Mouse (Mus musculus) intestine, embryonic 15.5 days (tissue): ENCODE data around the gene Tacc2. TPM values are rescaled to one million over a fixed set of nuclear protein-coding genes. Genes with fewer than 3 reads are reported as not detected.

Experiments used
- ATAC-seq: fragments of 200-750 bp; cut with Nextera tagmentation; 2 replicates; pipeline ENCODE4 v1.8.0; 2017; ENCODE audit warnings: moderate TSS enrichment, moderate library complexity
- H3K27ac ChIP-seq: fragments of 300-500 bp; sonication (generic); 2 replicates; pipeline ENCODE4 v1.5.1; 2015; ENCODE audit warnings: mild to moderate bottlenecking, inconsistent platforms
- H3K27me3 ChIP-seq: fragments of 300-500 bp; sonication (generic); replicated peaks from 2 replicates; pipeline ENCODE4 v1.6.1; 2015; ENCODE audit warnings: inconsistent platforms
- H3K36me3 ChIP-seq: fragments of 300-500 bp; sonication (generic); 2 replicates; pipeline ENCODE4 v1.6.1; 2015; ENCODE audit warnings: inconsistent platforms
- H3K4me1 ChIP-seq: fragments of 300-500 bp; sonication (generic); replicated peaks from 2 replicates; pipeline ENCODE4 v1.6.1; 2015; ENCODE audit warnings: inconsistent platforms
- H3K4me2 ChIP-seq: fragments of 300-500 bp; sonication (generic); replicated peaks from 2 replicates; pipeline ENCODE4 v1.6.1; 2015; ENCODE audit warnings: mild to moderate bottlenecking, inconsistent platforms
- H3K4me3 ChIP-seq: fragments of 300-500 bp; sonication (generic); replicated peaks from 2 replicates; pipeline ENCODE4 v1.5.1; 2015; ENCODE audit warnings: inconsistent platforms
- H3K9ac ChIP-seq: fragments of 300-500 bp; sonication (generic); 2 replicates; pipeline ENCODE4 v1.6.1; 2015; ENCODE audit warnings: inconsistent platforms
- H3K9me3 ChIP-seq: fragments of 300-500 bp; sonication (generic); 2 replicates; pipeline ENCODE4 v1.6.1; 2016; ENCODE audit warnings: inconsistent platforms
- WGBS: fragments of 180-500 bp; shearing (Covaris S2); methylation state at CpG from one replicate; pipeline ENCODE4 v1.1.7; 2015; 5-methylcytosine and 5-hydroxymethylcytosine counted together
- polyA plus RNA-seq: library from polyadenylated mRNA; unstranded; fragments of >200 nt; fragmentation: Nextera tagmentation; extraction: Ambion mirVana; gene quantifications from 2 replicates; pipeline ENCODE4 v1.2.1, GENCODE M21; 2015

The Tacc2 gene
- polyA plus RNA-seq, 1 experiment from 2014 or later = 27.8 TPM

DNA sequence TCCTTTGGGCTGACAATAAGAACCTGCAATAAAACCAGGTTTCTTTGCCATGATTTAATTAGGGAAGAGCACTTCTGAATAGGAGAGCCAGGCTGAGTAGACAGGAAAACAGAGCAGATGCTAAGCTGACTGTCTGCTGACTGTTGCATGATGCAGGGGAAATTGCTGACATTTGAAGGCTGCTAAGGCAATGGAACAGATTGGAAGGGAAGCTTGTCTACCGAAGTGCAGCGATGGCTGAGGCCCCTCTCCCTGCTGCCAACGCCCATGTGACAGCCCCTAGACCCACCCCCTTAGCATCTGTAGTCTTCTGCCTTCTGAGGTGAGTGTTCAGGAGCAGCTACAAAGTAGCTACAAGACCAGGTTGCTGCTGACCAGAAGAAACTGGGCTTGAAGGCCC is 148.9 kb downstream of the Tacc2 start:
- Histone ChIP-seq H3K27me3 (no peaks in the 10 kb centered on the region), H3K4me2 (no peak overlapping the region), H3K36me3 (0 out of 2 replicates have a peak, but pooled peaks cover 3% of the 10 kb centered on the region), H3K9me3 (no peaks in the 10 kb centered on the region), H3K4me1 (peaks cover 12% of the 10 kb centered on the region), H3K27ac (peak overlapping the region; percentile 33; the same call in 1 of the 2 replicates), H3K4me3 (no peak overlapping the region), H3K9ac (no peak overlapping the region)
- 63% methylated on average over 3 of the region's 3 CpGs for WGBS
- no peak for ATAC-seq

DNA sequence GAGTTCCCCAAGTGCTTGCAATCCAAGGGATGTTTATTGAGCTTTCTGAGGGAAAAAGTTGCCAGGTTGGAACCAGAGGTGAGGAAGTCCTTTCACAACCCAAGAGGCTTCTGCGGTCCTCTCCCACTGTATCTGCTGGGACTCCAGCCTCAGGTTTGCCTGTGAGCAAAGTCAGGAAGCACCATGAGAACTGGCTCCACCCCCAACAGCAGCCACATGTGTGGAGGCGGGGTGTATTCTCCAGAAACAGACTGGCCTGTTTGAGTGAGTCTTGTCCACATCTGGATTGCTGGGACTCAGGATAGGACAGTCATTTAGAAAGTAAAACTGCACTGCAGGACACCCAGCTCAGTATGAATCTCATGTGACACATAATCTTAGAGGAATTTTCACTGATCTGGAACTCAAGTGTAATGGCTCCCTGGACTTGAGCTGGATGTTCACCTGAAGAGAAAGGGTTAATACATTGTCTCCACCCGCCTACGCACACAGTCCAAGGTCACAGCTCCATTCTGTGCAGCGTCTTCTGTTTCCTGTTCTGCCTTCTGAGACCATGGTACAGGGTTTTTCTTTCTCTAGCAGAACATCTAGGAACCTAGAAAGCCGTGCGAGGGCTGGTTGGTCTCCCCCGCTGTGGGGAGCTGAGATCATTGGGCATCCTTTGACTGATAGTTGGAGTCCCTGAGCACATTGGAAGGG is 149.6 kb downstream of the Tacc2 start:
- peak overlapping the region; percentile 81 for H3K27ac ChIP-seq
- 0 out of 2 replicates have a peak overlapping the region, but pooled peaks have one; percentile 9 for H3K4me3 ChIP-seq
- 0 out of 2 replicates have a peak, but pooled peaks cover 3% of the 10 kb centered on the region for H3K36me3 ChIP-seq
- H3K4me2 ChIP-seq = peak overlapping the region; percentile 36
- peaks cover 12% of the 10 kb centered on the region for H3K4me1 ChIP-seq
- H3K9ac ChIP-seq = no peak overlapping the region
- 44% methylated on average over 8 of the region's 8 CpGs for WGBS
- peak; percentile 80 for ATAC-seq
- H3K9me3 ChIP-seq = no peaks in the 10 kb centered on the region
- H3K27me3 ChIP-seq = no peaks in the 10 kb centered on the region

DNA sequence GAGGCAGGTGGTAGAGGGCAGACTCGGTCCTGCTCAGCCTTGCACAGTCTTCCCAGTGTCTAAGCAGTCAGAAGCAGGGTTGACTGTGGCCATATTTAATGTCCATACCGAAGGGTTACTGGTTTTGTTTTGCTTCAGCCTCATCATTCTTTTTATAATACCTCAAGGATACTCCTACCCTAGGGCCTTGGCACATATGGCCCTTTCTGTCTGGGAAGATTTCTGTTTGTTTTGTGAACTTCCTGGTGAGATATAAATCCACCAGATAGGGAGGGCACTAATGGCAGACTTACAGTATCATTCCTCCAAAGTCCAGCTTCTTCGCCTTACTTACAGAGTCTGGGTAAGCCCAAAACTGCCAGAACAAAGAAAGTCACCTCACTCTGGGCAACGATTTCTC is 150.3 kb downstream of the Tacc2 start:
- H3K4me2 ChIP-seq = peak overlapping the region; percentile 36
- H3K4me3 ChIP-seq = 0 out of 2 replicates have a peak overlapping the region, but pooled peaks have one; percentile 9
- H3K9ac ChIP-seq = no peak overlapping the region
- no peaks in the 10 kb centered on the region for H3K27me3 ChIP-seq
- H3K9me3 ChIP-seq = no peaks in the 10 kb centered on the region
- peaks cover 12% of the 10 kb centered on the region for H3K4me1 ChIP-seq
- 0 out of 2 replicates have a peak, but pooled peaks cover 3% of the 10 kb centered on the region for H3K36me3 ChIP-seq
- peak overlapping the region; percentile 81 for H3K27ac ChIP-seq
- peak; percentile 67 for ATAC-seq
- 73% methylated on average over 4 of the region's 4 CpGs for WGBS

DNA sequence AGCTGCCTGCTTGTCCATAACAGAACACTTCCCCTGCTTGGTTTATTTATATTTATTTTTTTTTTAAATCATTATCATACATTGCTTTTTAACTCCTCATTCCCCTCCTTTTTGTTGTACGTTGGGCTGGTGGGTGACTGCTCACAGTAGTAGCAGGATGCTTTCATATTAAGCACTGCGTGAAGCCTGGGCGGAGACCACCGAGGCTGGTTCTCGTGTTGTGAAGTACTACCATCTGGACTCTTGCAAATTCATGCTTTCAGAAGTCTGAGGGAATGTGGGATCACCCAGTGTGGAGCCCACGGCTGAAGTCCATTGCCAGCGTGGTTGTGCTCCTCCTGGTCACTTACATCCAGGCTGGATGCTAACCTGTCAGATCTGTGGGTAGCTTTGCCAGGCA is 154.6 kb downstream of the Tacc2 start:
- peaks cover 5% of the 10 kb centered on the region for H3K4me1 ChIP-seq
- no peak overlapping the region for H3K27ac ChIP-seq
- H3K4me2 ChIP-seq = no peak overlapping the region
- 75% methylated on average over 7 of the region's 7 CpGs for whole genome bisulfite sequencing
- H3K9ac ChIP-seq = no peak overlapping the region
- ATAC-seq = no peak
- no peaks in the 10 kb centered on the region for H3K27me3 ChIP-seq
- H3K9me3 ChIP-seq = no peaks in the 10 kb centered on the region
- H3K4me3 ChIP-seq = no peak overlapping the region
- H3K36me3 ChIP-seq = peaks cover 12% of the 10 kb centered on the region; the same call in 1 of the 2 replicates

DNA sequence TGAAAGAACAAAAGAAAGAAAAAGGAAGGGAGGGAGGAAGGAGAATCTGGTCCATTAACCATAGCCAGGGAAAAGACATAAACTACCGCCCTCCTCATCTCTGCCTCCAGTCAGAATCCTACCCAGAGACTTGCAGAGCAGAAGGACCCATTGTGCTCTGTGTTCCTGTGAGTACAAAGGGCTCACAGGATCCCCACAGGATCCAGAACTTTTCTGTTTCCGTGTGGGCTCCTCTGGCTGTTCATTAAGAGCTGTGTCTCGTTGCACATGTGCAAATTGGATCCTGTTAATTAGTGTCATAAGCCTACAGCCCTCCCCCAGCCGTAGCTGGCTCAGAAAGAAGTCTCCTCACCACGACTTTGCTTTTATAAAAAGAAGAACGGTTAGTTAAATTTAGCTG is 155.7 kb downstream of the Tacc2 start:
- 77% methylated on average over 6 of the region's 6 CpGs for WGBS
- no peaks in the 10 kb centered on the region for H3K27me3 ChIP-seq
- no peak for ATAC-seq
- H3K4me1 ChIP-seq = no peaks in the 10 kb centered on the region
- peaks cover 12% of the 10 kb centered on the region; the same call in 1 of the 2 replicates for H3K36me3 ChIP-seq
- no peak overlapping the region for H3K4me2 ChIP-seq
- H3K4me3 ChIP-seq = no peak overlapping the region
- no peak overlapping the region for H3K9ac ChIP-seq
- no peak overlapping the region for H3K27ac ChIP-seq
- no peaks in the 10 kb centered on the region for H3K9me3 ChIP-seq

DNA sequence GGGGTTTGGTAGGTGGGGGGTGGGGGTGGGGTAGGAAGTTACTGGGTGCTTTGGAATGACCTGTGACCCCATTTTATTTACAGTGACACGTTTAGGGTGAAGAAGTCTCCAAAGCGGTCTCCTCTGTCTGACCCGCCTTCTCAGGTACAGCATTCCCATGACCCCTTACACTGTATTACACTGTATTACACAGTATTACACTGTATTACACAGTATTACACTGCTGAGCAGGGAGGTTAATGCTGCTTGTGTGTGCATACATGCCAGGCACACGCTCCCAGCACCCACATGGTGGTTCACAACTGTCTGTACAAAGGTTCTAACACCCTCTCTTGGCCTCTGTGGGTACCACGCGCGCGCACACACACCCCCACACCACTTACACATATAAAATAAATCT is 156.2 kb downstream of the Tacc2 start:
- no peak overlapping the region for H3K4me3 ChIP-seq
- ATAC-seq = no peak
- H3K9ac ChIP-seq = no peak overlapping the region
- H3K4me1 ChIP-seq = no peaks in the 10 kb centered on the region
- H3K36me3 ChIP-seq = peaks cover 12% of the 10 kb centered on the region; the same call in 1 of the 2 replicates
- H3K27me3 ChIP-seq = no peaks in the 10 kb centered on the region
- no peak overlapping the region for H3K27ac ChIP-seq
- no peak overlapping the region for H3K4me2 ChIP-seq
- WGBS = 90% methylated on average over 8 of the region's 8 CpGs
- H3K9me3 ChIP-seq = no peaks in the 10 kb centered on the region

DNA sequence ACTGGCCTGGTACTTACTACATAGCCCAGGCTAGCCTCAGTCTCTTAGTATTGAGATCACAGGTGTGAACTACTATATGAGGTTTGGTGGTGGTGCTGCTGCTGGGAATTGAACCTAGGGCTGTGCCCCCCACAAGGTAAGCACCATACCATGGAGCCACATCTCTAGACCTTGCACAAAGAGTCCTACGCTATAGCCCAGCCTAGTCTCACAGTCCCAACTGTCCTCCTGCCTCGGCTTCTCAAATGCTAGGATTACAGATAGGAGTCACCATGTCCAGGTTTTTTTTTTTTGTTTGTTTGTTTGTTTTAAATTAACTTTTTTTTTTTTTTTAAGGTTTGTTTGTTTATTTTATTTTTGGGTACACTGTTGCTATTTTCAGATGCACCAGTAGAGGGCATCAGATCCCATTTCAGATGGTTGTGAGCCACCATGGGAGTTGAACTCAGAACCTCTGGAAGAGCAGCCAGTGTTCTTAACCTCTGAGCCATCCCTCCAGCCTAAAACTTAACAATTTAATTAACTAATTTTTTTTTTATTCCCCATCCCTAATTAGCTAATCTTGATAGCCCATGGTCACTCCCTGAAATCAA is 157.1 kb downstream of the Tacc2 start:
- Histone ChIP-seq H3K9me3 (no peaks in the 10 kb centered on the region), H3K4me1 (no peaks in the 10 kb centered on the region), H3K36me3 (peaks cover 15% of the 10 kb centered on the region; the same call in 1 of the 2 replicates), H3K4me2 (no peak overlapping the region), H3K27me3 (no peaks in the 10 kb centered on the region), H3K4me3 (no peak overlapping the region), H3K9ac (no peak overlapping the region), H3K27ac (no peak overlapping the region)
- 98% methylated on average over 2 of the region's 2 CpGs for WGBS
- ATAC-seq = no peak

DNA sequence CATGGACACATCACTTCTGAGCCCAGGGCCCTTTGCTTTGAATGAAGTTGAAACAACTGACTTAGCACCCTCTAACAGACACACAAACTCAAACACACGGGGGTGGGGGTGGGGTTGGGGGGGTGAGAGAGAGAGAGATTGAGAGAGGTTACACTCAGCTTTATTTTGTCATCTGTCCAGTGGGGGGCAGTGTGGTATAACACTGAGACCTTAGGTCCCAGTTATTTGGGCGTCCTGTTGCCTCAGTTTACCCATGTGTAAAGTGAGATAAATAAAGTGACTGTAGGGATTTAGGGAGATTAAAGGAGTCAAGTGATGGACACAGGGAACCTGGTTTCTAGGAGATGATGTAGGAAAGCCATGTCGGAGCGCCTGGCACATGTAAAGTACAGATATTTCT is 163.9 kb downstream of the Tacc2 start:
- Histone ChIP-seq H3K27me3 (no peaks in the 10 kb centered on the region), H3K9me3 (no peaks in the 10 kb centered on the region), H3K4me3 (no peak overlapping the region), H3K36me3 (peaks cover 32% of the 10 kb centered on the region), H3K4me1 (no peaks in the 10 kb centered on the region), H3K4me2 (no peak overlapping the region), H3K27ac (no peak overlapping the region), H3K9ac (no peak overlapping the region)
- ATAC-seq = no peak
- 78% methylated on average over 4 of the region's 4 CpGs for WGBS

DNA sequence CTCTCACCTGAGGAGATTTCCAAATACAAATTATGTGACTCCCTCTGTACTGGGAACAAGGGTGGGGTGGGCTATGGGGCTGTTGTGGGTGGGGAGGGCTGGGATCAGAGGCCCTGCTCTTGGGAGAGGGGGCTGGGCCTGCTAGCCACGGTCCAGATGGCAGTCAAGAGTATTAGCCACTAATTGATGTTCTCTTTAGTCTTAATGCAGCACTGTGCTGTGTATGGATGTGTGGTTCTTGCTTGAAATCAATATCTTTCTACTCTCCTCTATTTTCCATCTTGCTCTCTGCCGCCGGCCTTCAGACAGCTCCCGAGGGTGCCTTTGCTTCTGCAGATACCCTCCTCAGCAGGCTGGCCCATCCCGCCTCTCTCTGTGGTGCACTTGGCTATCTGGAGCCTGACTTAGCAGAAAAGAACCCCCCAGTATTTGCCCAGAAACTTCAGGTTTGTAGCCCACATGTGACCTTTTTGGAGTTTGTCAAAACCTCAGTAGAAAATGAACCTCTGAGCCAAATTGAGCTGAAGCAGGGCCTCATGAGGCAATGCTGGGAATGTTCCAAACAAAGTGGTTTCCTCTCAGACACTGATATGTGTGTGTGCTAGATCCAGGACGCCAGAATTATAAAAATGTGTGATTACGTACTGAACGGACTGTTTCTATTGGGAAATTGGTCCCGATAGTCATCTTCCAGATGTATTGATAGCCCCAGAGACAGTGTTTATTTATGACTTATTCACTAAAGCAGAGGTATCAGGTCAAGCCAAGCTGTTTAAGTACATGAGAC is 166.2 kb downstream of the Tacc2 start:
- WGBS = 87% methylated on average over 9 of the region's 9 CpGs
- Histone ChIP-seq H3K27ac (no peak overlapping the region), H3K9ac (no peak overlapping the region), H3K4me1 (no peaks in the 10 kb centered on the region), H3K4me2 (no peak overlapping the region), H3K9me3 (no peaks in the 10 kb centered on the region), H3K4me3 (no peak overlapping the region), H3K36me3 (peaks cover 36% of the 10 kb centered on the region), H3K27me3 (no peaks in the 10 kb centered on the region)
- no peak for ATAC-seq

DNA sequence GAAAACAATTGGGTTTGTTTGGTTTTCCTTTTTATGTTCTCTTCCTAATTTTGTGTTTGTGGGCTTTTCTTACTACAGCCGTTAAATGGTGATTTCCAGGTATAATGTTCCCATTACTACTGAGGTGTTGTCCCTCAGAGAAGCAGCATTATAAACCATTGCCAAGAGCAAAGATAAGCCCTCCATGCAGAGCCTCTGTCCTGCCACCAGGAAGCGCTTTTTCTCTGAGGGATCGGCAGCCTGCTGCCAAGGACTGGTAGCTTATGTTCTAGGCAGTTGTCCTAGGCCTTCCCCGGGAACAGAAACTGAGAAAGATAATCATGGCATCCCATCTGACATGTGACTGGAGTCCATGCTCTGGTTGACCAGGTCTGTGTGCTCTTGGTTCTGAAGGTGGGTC is 171.9 kb downstream of the Tacc2 start:
- 94% methylated on average over 4 of the region's 4 CpGs for WGBS
- H3K9me3 ChIP-seq = no peaks in the 10 kb centered on the region
- H3K9ac ChIP-seq = no peak overlapping the region
- H3K27ac ChIP-seq = no peak overlapping the region
- no peak overlapping the region for H3K4me2 ChIP-seq
- no peak overlapping the region for H3K4me3 ChIP-seq
- no peak for ATAC-seq
- H3K36me3 ChIP-seq = peaks cover 18% of the 10 kb centered on the region
- no peaks in the 10 kb centered on the region; the same call in 1 of the 2 replicates for H3K4me1 ChIP-seq
- H3K27me3 ChIP-seq = no peaks in the 10 kb centered on the region

DNA sequence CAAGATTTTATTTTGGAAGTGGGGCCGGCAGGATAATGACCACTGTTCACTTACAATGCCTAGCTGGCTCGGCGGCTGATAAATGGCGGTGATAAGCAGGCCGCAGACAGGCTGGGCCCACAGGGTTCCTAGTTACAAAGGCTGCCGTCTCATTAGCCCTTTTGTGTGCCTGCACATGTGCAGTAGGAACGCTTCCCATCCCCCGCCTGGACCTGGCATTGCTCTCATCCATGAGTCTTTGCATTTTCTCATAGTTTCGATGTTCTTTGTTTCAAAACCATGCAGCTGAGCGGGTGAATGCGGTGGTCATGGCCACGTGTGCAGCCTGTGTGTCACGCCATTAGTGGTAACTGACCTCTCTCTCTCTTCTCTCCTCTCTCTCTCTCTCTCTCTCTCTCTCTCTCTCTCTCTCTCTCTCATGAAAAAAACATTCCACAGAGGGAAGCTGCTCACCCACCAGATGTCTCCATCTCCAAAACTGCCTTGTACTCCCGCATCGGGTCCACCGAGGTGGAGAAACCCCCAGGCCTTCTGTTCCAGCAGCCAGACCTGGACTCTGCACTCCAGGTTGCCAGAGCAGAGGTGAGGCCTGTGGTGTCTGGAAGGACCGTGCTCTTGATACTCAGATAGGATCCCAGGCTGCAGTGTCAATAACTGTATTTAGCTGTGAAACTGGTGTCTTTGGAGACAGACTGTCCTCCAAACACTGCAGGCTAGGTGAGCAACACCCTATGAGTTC is 173.7 kb downstream of the Tacc2 start:
- peak; percentile 62 for ATAC-seq
- H3K36me3 ChIP-seq = peaks cover 18% of the 10 kb centered on the region
- 58% methylated on average over 17 of the region's 17 CpGs for WGBS

DNA sequence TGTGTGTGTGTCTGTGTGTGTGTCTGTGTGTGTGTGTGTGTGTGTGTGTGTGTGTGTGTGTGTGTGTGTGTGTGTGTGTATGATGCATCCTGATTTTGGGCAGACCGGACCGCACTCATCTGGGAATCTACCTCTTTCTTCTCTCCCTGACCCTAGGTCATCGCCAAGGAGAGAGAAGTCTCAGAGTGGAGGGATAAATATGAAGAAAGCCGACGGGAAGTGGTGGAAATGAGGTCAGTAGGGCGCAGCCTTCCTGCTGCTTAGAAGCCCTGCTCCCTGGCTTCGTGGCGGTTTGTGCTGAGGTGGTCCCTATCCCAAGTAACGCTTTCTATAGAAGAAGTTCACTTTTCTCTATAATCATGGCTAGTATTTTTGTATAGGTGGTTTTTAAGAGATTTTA is 174.4 kb downstream of the Tacc2 start:
- H3K9ac ChIP-seq = no peak overlapping the region
- H3K36me3 ChIP-seq = peaks cover 14% of the 10 kb centered on the region
- no peak overlapping the region for H3K27ac ChIP-seq
- no peaks in the 10 kb centered on the region for H3K27me3 ChIP-seq
- H3K4me3 ChIP-seq = no peak overlapping the region
- no peak overlapping the region for H3K4me2 ChIP-seq
- no peaks in the 10 kb centered on the region for H3K9me3 ChIP-seq
- ATAC-seq = no peak
- no peaks in the 10 kb centered on the region; the same call in 1 of the 2 replicates for H3K4me1 ChIP-seq
- WGBS = 75% methylated on average over 9 of the region's 9 CpGs

More for the DNA sequence above, 173.7 kb downstream of the Tacc2 start:
- Histone ChIP-seq H3K4me1 (no peaks in the 10 kb centered on the region; the same call in 1 of the 2 replicates), H3K27me3 (no peaks in the 10 kb centered on the region), H3K27ac (no peak overlapping the region), H3K9ac (no peak overlapping the region), H3K9me3 (no peaks in the 10 kb centered on the region), H3K4me2 (no peak overlapping the region), H3K4me3 (no peak overlapping the region)
